Mouse (Mus musculus) hindbrain, embryonic 14.5 days (tissue): ENCODE data around the gene Cdhr5. TPM values are rescaled to one million over a fixed set of nuclear protein-coding genes. Genes with fewer than 3 reads are reported as not detected.
"Not testable (repeated sequence)": the region's sequence is repeated elsewhere in the genome, so short reads cannot be mapped to it uniquely, and the experiment has no call there.

Source experiments
- ATAC-seq: fragments of 200-750 bp; cut with Nextera tagmentation; 2 replicates; pipeline ENCODE4 v1.8.0; 2017; ENCODE audit warnings: moderate number of reproducible peaks, mild to moderate bottlenecking, moderate TSS enrichment, moderate library complexity; ENCODE audit not compliant: low FRiP score
- DNase-seq: peaks from one replicate; pipeline ENCODE4 v3.0.0-alpha.2; 2015; ENCODE audit warnings: low spot score
- H3K27ac ChIP-seq: fragments of 300-500 bp; sonication (generic); 2 replicates; pipeline ENCODE4 v1.5.1; 2014; ENCODE audit warnings: mild to moderate bottlenecking, moderate library complexity
- H3K27me3 ChIP-seq: fragments of 300-500 bp; sonication (generic); 2 replicates; pipeline ENCODE4 v1.6.1; 2014; ENCODE audit warnings: mild to moderate bottlenecking, low read length, mixed read lengths; ENCODE audit not compliant: control insufficient read depth, insufficient read depth
- H3K36me3 ChIP-seq: fragments of 300-500 bp; sonication (generic); replicated peaks from 2 replicates; pipeline ENCODE4 v1.6.1; 2014; ENCODE audit not compliant: control insufficient read depth, insufficient read depth
- H3K4me1 ChIP-seq: fragments of 300-500 bp; sonication (generic); replicated peaks from 2 replicates; pipeline ENCODE4 v1.6.1; 2014; ENCODE audit warnings: antibody characterized with exemption, low read length, mixed read lengths; ENCODE audit not compliant: control insufficient read depth, insufficient read depth
- H3K4me2 ChIP-seq: fragments of 300-500 bp; sonication (generic); replicated peaks from 2 replicates; pipeline ENCODE4 v1.6.1; 2014; ENCODE audit warnings: mild to moderate bottlenecking, moderate library complexity
- H3K4me3 ChIP-seq: fragments of 300-500 bp; sonication (generic); replicated peaks from 2 replicates; pipeline ENCODE4 v1.5.1; 2014; ENCODE audit warnings: mild to moderate bottlenecking, low read length
- H3K9ac ChIP-seq: fragments of 300-500 bp; sonication (generic); 2 replicates; pipeline ENCODE4 v1.6.1; 2014
- H3K9me3 ChIP-seq: fragments of 300-500 bp; sonication (generic); 2 replicates; pipeline ENCODE4 v1.6.1; 2016; ENCODE audit warnings: low read length; ENCODE audit not compliant: control insufficient read depth
- WGBS: fragments of 180-500 bp; shearing (Covaris S2); extraction: QIAGEN DNeasy Blood & Tissue Kit; methylation state at CpG from one replicate; pipeline ENCODE4 v1.1.7; 2014; 5-methylcytosine and 5-hydroxymethylcytosine counted together
- polyA plus RNA-seq: library from polyadenylated mRNA; unstranded; fragments of >200 nt; fragmentation: Nextera tagmentation; extraction: Ambion mirVana; gene quantifications from 2 replicates; pipeline ENCODE4 v1.2.1, GENCODE M21; 2014

Gene Cdhr5
- polyA plus RNA-seq, 1 experiment from 2014 or later: not detected

- Histone ChIP-seq H3K9me3 (no peaks in the 10 kb centered on the region), H3K4me2 (peak overlapping the region; percentile 49), H3K4me1 (0 out of 2 replicates have a peak, but pooled peaks cover 7% of the 10 kb centered on the region), H3K27me3 (no peaks in the 10 kb centered on the region), H3K36me3 (peaks cover 42% of the 10 kb centered on the region), H3K27ac (no peak overlapping the region), H3K9ac (peak overlapping the region; percentile 33; the same call in 1 of the 2 replicates), H3K4me3 (no peak overlapping the region)
- DNase-seq (no peak), ATAC-seq (no peak)
- 37% methylated on average over 11 of the region's 11 CpGs for WGBS
Observed at GRCm38 (mm10) chr7:141265411-141265738, 11.2 kb downstream of the Cdhr5 start.

GRCm38 (mm10) chr7:141264761-141265410, 11.7 kb downstream of the Cdhr5 start:
- no peak for DNase-seq
- Histone ChIP-seq H3K36me3 (peaks cover 47% of the 10 kb centered on the region), H3K27me3 (no peaks in the 10 kb centered on the region), H3K9me3 (no peaks in the 10 kb centered on the region), H3K4me1 (0 out of 2 replicates have a peak, but pooled peaks cover 7% of the 10 kb centered on the region), H3K9ac (no peak overlapping the region), H3K27ac (no peak overlapping the region), H3K4me3 (no peak overlapping the region), H3K4me2 (no peak overlapping the region)
- 40% methylated on average over 12 of the region's 12 CpGs for WGBS
- 0 out of 2 replicates have a peak, but pooled peaks have one; percentile 60 for ATAC-seq

GRCm38 (mm10) chr7:141264041-141264700, 12.4 kb downstream of the Cdhr5 start:
- DNase-seq (no peak), ATAC-seq (no peak)
- no peak overlapping the region for H3K4me3 ChIP-seq
- H3K9me3 ChIP-seq: no peaks in the 10 kb centered on the region
- H3K4me1 ChIP-seq: 0 out of 2 replicates have a peak, but pooled peaks cover 7% of the 10 kb centered on the region
- H3K4me2 ChIP-seq: no peak overlapping the region
- H3K27ac ChIP-seq: no peak overlapping the region
- no peaks in the 10 kb centered on the region for H3K27me3 ChIP-seq
- WGBS: 77% methylated on average over 11 of the region's 11 CpGs
- H3K9ac ChIP-seq: no peak overlapping the region
- H3K36me3 ChIP-seq: peaks cover 54% of the 10 kb centered on the region

GRCm38 (mm10) chr7:141263640-141264039, 12.9 kb downstream of the Cdhr5 start:
- H3K27me3 ChIP-seq: no peaks in the 10 kb centered on the region
- no peak overlapping the region for H3K4me3 ChIP-seq
- no peaks in the 10 kb centered on the region for H3K9me3 ChIP-seq
- WGBS: 92% methylated on average over 13 of the region's 13 CpGs
- no peak overlapping the region for H3K9ac ChIP-seq
- H3K27ac ChIP-seq: no peak overlapping the region
- peaks cover 59% of the 10 kb centered on the region for H3K36me3 ChIP-seq
- no peak overlapping the region for H3K4me2 ChIP-seq
- DNase-seq (no peak), ATAC-seq (0 out of 2 replicates have a peak, but pooled peaks have one; percentile 38)
- 0 out of 2 replicates have a peak, but pooled peaks cover 7% of the 10 kb centered on the region for H3K4me1 ChIP-seq

- 87% methylated on average over 3 of the region's 3 CpGs for WGBS
- Histone ChIP-seq H3K9me3 (no peaks in the 10 kb centered on the region), H3K36me3 (peaks cover 81% of the 10 kb centered on the region), H3K27me3 (no peaks in the 10 kb centered on the region), H3K27ac (no peak overlapping the region), H3K4me2 (no peak overlapping the region), H3K4me1 (0 out of 2 replicates have a peak, but pooled peaks cover 7% of the 10 kb centered on the region), H3K9ac (no peak overlapping the region), H3K4me3 (no peak overlapping the region)
- ATAC-seq (no peak), DNase-seq (no peak)
Observed at GRCm38 (mm10) chr7:141261480-141261879, 15.1 kb downstream of the Cdhr5 start.

GRCm38 (mm10) chr7:141256159-141256558, 20.4 kb downstream of the Cdhr5 start:
- ATAC-seq (no peak), DNase-seq (no peak)
- 94% methylated on average over 10 of the region's 10 CpGs for WGBS
- Histone ChIP-seq H3K4me2 (no peak overlapping the region), H3K4me1 (no peaks in the 10 kb centered on the region), H3K4me3 (no peak overlapping the region), H3K9ac (no peak overlapping the region), H3K9me3 (no peaks in the 10 kb centered on the region), H3K27ac (no peak overlapping the region), H3K36me3 (peaks cover 98% of the 10 kb centered on the region), H3K27me3 (no peaks in the 10 kb centered on the region)

GRCm38 (mm10) chr7:141250486-141250885, 26.1 kb downstream of the Cdhr5 start:
- H3K4me3 ChIP-seq, H3K27me3 ChIP-seq, DNase-seq, H3K4me2 ChIP-seq, ATAC-seq, H3K9ac ChIP-seq, H3K9me3 ChIP-seq, H3K4me1 ChIP-seq, H3K27ac ChIP-seq: not testable (repeated sequence)
- H3K36me3 ChIP-seq: peaks cover 95% of the 10 kb centered on the region
- 94% methylated on average over 4 of the region's 4 CpGs for WGBS

GRCm38 (mm10) chr7:141231551-141231950, 45.0 kb downstream of the Cdhr5 start:
- no peaks in the 10 kb centered on the region for H3K27me3 ChIP-seq
- 93% methylated on average over 9 of the region's 10 CpGs for WGBS
- DNase-seq (no peak), ATAC-seq (no peak)
- H3K4me2 ChIP-seq: no peak overlapping the region
- H3K27ac ChIP-seq: no peak overlapping the region
- H3K9me3 ChIP-seq: no peaks in the 10 kb centered on the region
- peaks cover 63% of the 10 kb centered on the region for H3K36me3 ChIP-seq
- no peak overlapping the region for H3K9ac ChIP-seq
- H3K4me3 ChIP-seq: no peak overlapping the region
- peaks cover 14% of the 10 kb centered on the region for H3K4me1 ChIP-seq

GRCm38 (mm10) chr7:141231111-141231510, 45.5 kb downstream of the Cdhr5 start:
- no peak overlapping the region for H3K4me2 ChIP-seq
- H3K9me3 ChIP-seq: no peaks in the 10 kb centered on the region
- no peak for ATAC-seq
- H3K27me3 ChIP-seq: no peaks in the 10 kb centered on the region
- H3K27ac ChIP-seq: no peak overlapping the region
- H3K9ac ChIP-seq: no peak overlapping the region
- H3K4me1 ChIP-seq: peaks cover 14% of the 10 kb centered on the region
- DNase-seq: no peak
- H3K36me3 ChIP-seq: peaks cover 59% of the 10 kb centered on the region
- H3K4me3 ChIP-seq: no peak overlapping the region
- WGBS: 97% methylated on average over 3 of the region's 3 CpGs
